Mouse (Mus musculus): ENCODE results near the gene Slit3. TPM values are rescaled to one million over a fixed set of nuclear protein-coding genes. Genes with fewer than 3 reads are reported as not detected.

Slit3 gene
- total and polyA plus RNA-seq, 3 experiments, result 0.55 to 4.8 (median 2.8) TPM

- dilution Hi-C loops (cut with MboI; ENCODE audit: extremely low pct_ligation_motif_present, extremely low pct_unique_long_range_greater_than_20kb, low sequenced_read_pairs), result no loop called here
- H3K79me2 ChIP-seq (replicated peaks; ENCODE audit: control insufficient read depth, extremely low read depth, insufficient read depth, poor library complexity, severe bottlenecking), result no peaks in the 10 kb centered on the region
Measured at GRCm38 (mm10) chr11:35410431-35410830, 289.4 kb downstream of the Slit3 start.

GRCm38 (mm10) chr11:35415768-35416401 is 294.9 kb downstream of the Slit3 start:
- dilution Hi-C loops (cut with MboI; ENCODE audit: extremely low pct_ligation_motif_present, extremely low pct_unique_long_range_greater_than_20kb, low sequenced_read_pairs), result no loop called here
- Histone ChIP-seq H3K9ac (ENCODE audit: insufficient read depth, low read depth) (no peak overlapping the region), H3K9me3 (replicated peaks; ENCODE audit: low read length) (no peaks in the 10 kb centered on the region), H3K4me3 (replicated peaks in 1 of 3; ENCODE audit: low read depth in 2 of 3, low read length in 2 of 3, poor library complexity in 1 of 3) (no peak overlapping the region), H3K36me3 (replicated peaks in 1 of 2; ENCODE audit: control insufficient read depth in 1 of 2, insufficient read depth in 1 of 2, low read length in 1 of 2) (no peaks in the 10 kb centered on the region), H3K4me2 (ENCODE audit: insufficient read depth, low read depth, poor library complexity, severe bottlenecking) (no peak overlapping the region), H3K27ac (ENCODE audit: insufficient read depth, low read depth) (no peak overlapping the region), H3K4me1 (ENCODE audit: control insufficient read depth in 1 of 2, insufficient read depth in 2 of 2) (no peaks in the 10 kb centered on the region), H3K79me2 (replicated peaks; ENCODE audit: control insufficient read depth, extremely low read depth, insufficient read depth, poor library complexity, severe bottlenecking) (no peaks in the 10 kb centered on the region), H3K27me3 (replicated peaks) (no peaks in the 10 kb centered on the region)
- DNase-seq (ENCODE audit: extremely low read depth), result no peak
- in situ Hi-C loops (cut with MboI; ENCODE audit: low pct_ligation_motif_present, low pct_unique_long_range_greater_than_20kb, low sequenced_read_pairs), result no loop called here
- TF ChIP-seq RAD21 (IDR thresholded peaks at IDR 0.05; ENCODE audit: low read depth, low read length), result no peak
- no peak for TF ChIP-seq JUN (IDR thresholded peaks at IDR 0.05; ENCODE audit: insufficient read depth, low read depth, low read length)
- no peak for TF ChIP-seq KAT2A (IDR thresholded peaks at IDR 0.05; ENCODE audit: insufficient replicate concordance, low read length)
- no peak for TF ChIP-seq EP300 (IDR thresholded peaks at IDR 0.05; ENCODE audit: low read length)
- no peak for TF ChIP-seq JUND (conservative IDR thresholded peaks at IDR 0.05; ENCODE audit: low read depth, low read length)
- TF ChIP-seq NELFE (IDR thresholded peaks at IDR 0.05; ENCODE audit: low read depth, low read length), result no peak
- no peak for TF ChIP-seq USF2 (conservative IDR thresholded peaks at IDR 0.05; ENCODE audit: low read depth, low read length)
- TF ChIP-seq RCOR1 (conservative IDR thresholded peaks at IDR 0.05; ENCODE audit: low read depth, low read length), result no peak
- no peak for TF ChIP-seq NRF1 (IDR thresholded peaks at IDR 0.05; ENCODE audit: low read depth, low read length)
- no peak for TF ChIP-seq E2F4 (IDR thresholded peaks at IDR 0.05; ENCODE audit: insufficient replicate concordance, low read depth, low read length)
- TF ChIP-seq POLR2A (IDR thresholded peaks at IDR 0.05; ENCODE audit: low read depth, low read length), result no peak
- TF ChIP-seq SMC3 (IDR thresholded peaks at IDR 0.05; ENCODE audit: low read depth, low read length), result no peak
- no peak for TF ChIP-seq BHLHE40 (IDR thresholded peaks at IDR 0.05; ENCODE audit: low read depth, low read length)
- no peak for TF ChIP-seq UBTF (IDR thresholded peaks at IDR 0.05; ENCODE audit: low read depth, low read length)
- no peak for TF ChIP-seq MEF2A (IDR thresholded peaks at IDR 0.05; ENCODE audit: borderline replicate concordance, low read depth, low read length)
- TF ChIP-seq MAFK (IDR thresholded peaks at IDR 0.05; ENCODE audit: insufficient replicate concordance, low read length), result no peak
- TF ChIP-seq ZMIZ1 (IDR thresholded peaks at IDR 0.05; ENCODE audit: low read depth, low read length), result no peak

More at GRCm38 (mm10) chr11:35410431-35410830, 289.4 kb downstream of the Slit3 start:
- H3K9ac ChIP-seq (ENCODE audit: insufficient read depth, low read depth), result no peak overlapping the region
- TF ChIP-seq BHLHE40 (IDR thresholded peaks at IDR 0.05; ENCODE audit: low read depth, low read length) (no peak), JUND (conservative IDR thresholded peaks at IDR 0.05; ENCODE audit: low read depth, low read length) (no peak), SMC3 (IDR thresholded peaks at IDR 0.05; ENCODE audit: low read depth, low read length) (no peak), GABPA (IDR thresholded peaks at IDR 0.05; ENCODE audit: insufficient replicate concordance, low read depth, low read length) (no peak), CTCF (conservative IDR thresholded peaks at IDR 0.05 in 1 of 2, IDR thresholded peaks at IDR 0.05 in 1 of 2; ENCODE audit: low read depth in 2 of 2, low read length in 2 of 2) (no peak), TCF12 (IDR thresholded peaks at IDR 0.05; ENCODE audit: low read depth, low read length) (no peak), MYC (IDR thresholded peaks at IDR 0.05; ENCODE audit: low read depth, low read length) (no peak), JUN (IDR thresholded peaks at IDR 0.05; ENCODE audit: insufficient read depth, low read depth, low read length) (no peak)
- no peak overlapping the region for H3K27ac ChIP-seq (ENCODE audit: insufficient read depth, low read depth)
- H3K4me3 ChIP-seq (replicated peaks in 1 of 3; ENCODE audit: low read depth in 2 of 3, low read length in 2 of 3, poor library complexity in 1 of 3), result no peak overlapping the region
- no peaks in the 10 kb centered on the region for H3K27me3 ChIP-seq (replicated peaks)
- H3K4me1 ChIP-seq (ENCODE audit: control insufficient read depth in 1 of 2, insufficient read depth in 2 of 2), result no peaks in the 10 kb centered on the region
- no peaks in the 10 kb centered on the region for H3K36me3 ChIP-seq (replicated peaks in 1 of 2; ENCODE audit: control insufficient read depth in 1 of 2, insufficient read depth in 1 of 2, low read length in 1 of 2)
- H3K9me3 ChIP-seq (replicated peaks; ENCODE audit: low read length), result no peaks in the 10 kb centered on the region
- in situ Hi-C loops (cut with MboI; ENCODE audit: low pct_ligation_motif_present, low pct_unique_long_range_greater_than_20kb, low sequenced_read_pairs), result no loop called here
- no peak overlapping the region for H3K4me2 ChIP-seq (ENCODE audit: insufficient read depth, low read depth, poor library complexity, severe bottlenecking)
- DNase-seq (ENCODE audit: extremely low read depth), result no peak
